Mouse (Mus musculus): ENCODE data around the gene Ergic2.
"Not testable (repeated sequence)": the region's sequence is repeated elsewhere in the genome, so short reads cannot be mapped to it uniquely, and the experiment has no call there.

Ergic2 gene

GRCm38 (mm10) chr6:148214765-148215164 is 2.6 kb upstream of the Ergic2 start:
- in situ Hi-C loops (cut with MboI): loop anchor here (25.0 kb wide), 1 partner anchor 698 kb away; no protein-coding TSS in a partner anchor

- in situ Hi-C loops (cut with MboI): loop anchor here (25.0 kb wide), 1 partner anchor 701 kb away; no protein-coding TSS in a partner anchor
These were observed 740 bp downstream of the Ergic2 start for GRCm38 (mm10) chr6:148211391-148211876.

- in situ Hi-C loops (cut with MboI): loop anchor here (25.0 kb wide), 1 partner anchor 705 kb away; no protein-coding TSS in a partner anchor
These were observed 4.7 kb downstream of the Ergic2 start for GRCm38 (mm10) chr6:148207522-148207921.

GRCm38 (mm10) chr6:148205134-148205533 is 7.0 kb downstream of the Ergic2 start:
- in situ Hi-C loops (cut with MboI): loop anchor here (25.0 kb wide), 1 partner anchor 707 kb away; no protein-coding TSS in a partner anchor

- in situ Hi-C loops (cut with MboI): loop anchor here (25.0 kb wide), 1 partner anchor 713 kb away; no protein-coding TSS in a partner anchor
These were observed 12.4 kb downstream of the Ergic2 start for GRCm38 (mm10) chr6:148199729-148200128.

- in situ Hi-C loops (cut with MboI): no loop called here
These were observed 13.0 kb downstream of the Ergic2 start for GRCm38 (mm10) chr6:148199177-148199576.

GRCm38 (mm10) chr6:148193972-148194701 is 18.0 kb downstream of the Ergic2 start:
- in situ Hi-C loops (cut with MboI): no loop called here

GRCm38 (mm10) chr6:148185694-148186093 is 26.5 kb downstream of the Ergic2 start:
- in situ Hi-C loops (cut with MboI): no loop called here

- in situ Hi-C loops (cut with MboI): no loop called here
These were observed 39.3 kb downstream of the Ergic2 start for GRCm38 (mm10) chr6:148172904-148173303.

- in situ Hi-C loops (cut with MboI): not testable (repeated sequence)
These were observed 59.9 kb downstream of the Ergic2 start for GRCm38 (mm10) chr6:148152305-148152704.

- in situ Hi-C loops (cut with MboI): no loop called here
These were observed 69.8 kb downstream of the Ergic2 start for GRCm38 (mm10) chr6:148142421-148142820.

- in situ Hi-C loops (cut with MboI): no loop called here
These were observed 70.3 kb downstream of the Ergic2 start for GRCm38 (mm10) chr6:148141874-148142273.

GRCm38 (mm10) chr6:148139288-148139995 is 72.7 kb downstream of the Ergic2 start:
- in situ Hi-C loops (cut with MboI): no loop called here

- in situ Hi-C loops (cut with MboI): no loop called here
These were observed 76.3 kb downstream of the Ergic2 start for GRCm38 (mm10) chr6:148135769-148136382.

GRCm38 (mm10) chr6:148133536-148133935 is 78.6 kb downstream of the Ergic2 start:
- in situ Hi-C loops (cut with MboI): no loop called here

- in situ Hi-C loops (cut with MboI): no loop called here
These were observed 79.9 kb downstream of the Ergic2 start for GRCm38 (mm10) chr6:148132314-148132713.

All from mature B cell (primary cell).